Mouse (Mus musculus) layer of hippocampus, adult 18-20 months (tissue): Measurements from ENCODE around the gene Msmp. TPM values are rescaled to one million over a fixed set of nuclear protein-coding genes. Genes with fewer than 3 reads are reported as not detected.

Source experiments
- DNase-seq, 2 experiments: peaks; one replicate each; pipeline ENCODE4 v3.0.0; 2022; ENCODE audit warnings: low spot score in 2 of 2
- long read RNA-seq: library from polyadenylated mRNA; stranded (forward); transcript quantifications from one replicate; pipeline ENCODE4 v2.0.0, GENCODE M21; 2021
- total RNA-seq, 2 experiments: library from RNA; stranded (reverse); gene quantifications; 2 replicates each; pipeline ENCODE4 v1.2.3; 2021

The Msmp gene
- total RNA-seq: not detected
- long read RNA-seq: 0 reads

GRCm38 (mm10) chr4:43584444-43585416, at the start of gene Msmp:
TSS of gene Msmp (minus strand) at chr4:43584494.
- no peak for DNase-seq

- DNase-seq: no peak
Measured at GRCm38 (mm10) chr4:43633736-43634135, 49.4 kb upstream of the Msmp start.

GRCm38 (mm10) chr4:43633296-43633695, 49.0 kb upstream of the Msmp start:
- no peak for DNase-seq

GRCm38 (mm10) chr4:43631956-43632920, 47.9 kb upstream of the Msmp start:
- no peak for DNase-seq

GRCm38 (mm10) chr4:43631046-43631955, 47.0 kb upstream of the Msmp start, which contains the start of gene Npr2:
TSS of gene Npr2 (plus strand) at chr4:43631935.
- DNase-seq: peak in 1 of 2 experiments; percentile 32

- DNase-seq: no peak
Measured at GRCm38 (mm10) chr4:43630671-43631045, 46.4 kb upstream of the Msmp start.

- peak; percentile 73 to 96 for DNase-seq
Measured at GRCm38 (mm10) chr4:43630030-43630581, 45.8 kb upstream of the Msmp start.

GRCm38 (mm10) chr4:43629106-43629817, 45.0 kb upstream of the Msmp start:
- no peak for DNase-seq

GRCm38 (mm10) chr4:43620146-43620778, 36.0 kb upstream of the Msmp start:
- no peak for DNase-seq

GRCm38 (mm10) chr4:43613060-43613730, 28.9 kb upstream of the Msmp start:
- no peak for DNase-seq

GRCm38 (mm10) chr4:43612534-43612933, 28.2 kb upstream of the Msmp start:
- DNase-seq: no peak

GRCm38 (mm10) chr4:43604751-43605685, 20.7 kb upstream of the Msmp start:
- DNase-seq: no peak

- DNase-seq: no peak
Measured at GRCm38 (mm10) chr4:43604099-43604498, 19.8 kb upstream of the Msmp start.

GRCm38 (mm10) chr4:43600195-43600934, 16.1 kb upstream of the Msmp start:
- no peak for DNase-seq

- no peak for DNase-seq
Measured at GRCm38 (mm10) chr4:43598650-43599380, 14.5 kb upstream of the Msmp start.

- DNase-seq: no peak
Measured at GRCm38 (mm10) chr4:43598200-43598599, 13.9 kb upstream of the Msmp start.
